Mouse (Mus musculus) midbrain, embryonic 16.5 days (tissue): Measurements from ENCODE around the gene Tdrd9. TPM values are rescaled to one million over a fixed set of nuclear protein-coding genes. Genes with fewer than 3 reads are reported as not detected.

ENCODE experiments used
- ATAC-seq: fragments of 200-750 bp; cut with Nextera tagmentation; 2 replicates; pipeline ENCODE4 v1.8.0; 2017; ENCODE audit warnings: moderate TSS enrichment
- H3K27ac ChIP-seq: fragments of 300-500 bp; sonication (generic); 2 replicates; pipeline ENCODE4 v1.5.1; 2014; ENCODE audit warnings: mild to moderate bottlenecking, low read length, mixed read lengths
- H3K27me3 ChIP-seq: fragments of 300-500 bp; sonication (generic); 2 replicates; pipeline ENCODE4 v1.6.1; 2014; ENCODE audit warnings: low read depth, low read length, mixed read lengths; ENCODE audit not compliant: control insufficient read depth, insufficient read depth
- H3K36me3 ChIP-seq: fragments of 300-500 bp; sonication (generic); 2 replicates; pipeline ENCODE4 v1.6.1; 2014; ENCODE audit warnings: mild to moderate bottlenecking, low read length, moderate library complexity, mixed read lengths; ENCODE audit not compliant: control insufficient read depth, insufficient read depth
- H3K4me1 ChIP-seq: fragments of 300-500 bp; sonication (generic); 2 replicates; pipeline ENCODE4 v1.6.1; 2014; ENCODE audit warnings: mild to moderate bottlenecking, low read length, mixed read lengths; ENCODE audit not compliant: control insufficient read depth, insufficient read depth
- H3K4me2 ChIP-seq: fragments of 300-500 bp; sonication (generic); 2 replicates; pipeline ENCODE4 v1.6.1; 2014; ENCODE audit warnings: mild to moderate bottlenecking, low read length, mixed read lengths
- H3K4me3 ChIP-seq: fragments of 300-500 bp; sonication (generic); 2 replicates; pipeline ENCODE4 v1.5.1; 2014; ENCODE audit warnings: low read depth, mild to moderate bottlenecking, low read length, moderate library complexity, mixed read lengths
- H3K9ac ChIP-seq: fragments of 300-500 bp; sonication (generic); 2 replicates; pipeline ENCODE4 v1.6.1; 2014; ENCODE audit warnings: low read depth, low read length, mixed read lengths
- H3K9me3 ChIP-seq: fragments of 300-500 bp; sonication (generic); replicated peaks from 2 replicates; pipeline ENCODE4 v1.6.1; 2014; ENCODE audit warnings: mild to moderate bottlenecking, low read length, mixed read lengths; ENCODE audit not compliant: control insufficient read depth, poor library complexity, severe bottlenecking
- WGBS: fragments of 180-500 bp; shearing (Covaris S2); extraction: QIAGEN DNeasy Blood & Tissue Kit; methylation state at CpG from one replicate; pipeline ENCODE4 v1.1.7; 2014; 5-methylcytosine and 5-hydroxymethylcytosine counted together
- polyA plus RNA-seq: library from polyadenylated mRNA; unstranded; fragments of >200 nt; fragmentation: Nextera tagmentation; extraction: Ambion mirVana; gene quantifications from 2 replicates; pipeline ENCODE4 v1.2.1, GENCODE M21; 2015

Tdrd9 gene
- polyA plus RNA-seq, 1 experiment from 2014 or later = 0.29 TPM

GRCm38 (mm10) chr12:112103179-112103578 is 131.8 kb downstream of the Tdrd9 start:
- no peak for ATAC-seq
- WGBS = 87% methylated on average over 5 of the region's 5 CpGs
- Histone ChIP-seq H3K27ac (no peak overlapping the region), H3K27me3 (no peaks in the 10 kb centered on the region; the same call in none of the 2 replicates), H3K4me1 (no peaks in the 10 kb centered on the region), H3K4me3 (no peak overlapping the region), H3K9ac (no peak overlapping the region), H3K4me2 (no peak overlapping the region), H3K9me3 (no peaks in the 10 kb centered on the region), H3K36me3 (no peaks in the 10 kb centered on the region)

GRCm38 (mm10) chr12:112104890-112105289 is 133.5 kb downstream of the Tdrd9 start:
- H3K9ac ChIP-seq = no peak overlapping the region
- WGBS = 91% methylated on average over 11 of the region's 11 CpGs
- H3K27me3 ChIP-seq = no peaks in the 10 kb centered on the region; the same call in none of the 2 replicates
- H3K9me3 ChIP-seq = no peaks in the 10 kb centered on the region
- no peak overlapping the region for H3K4me3 ChIP-seq
- ATAC-seq = no peak
- no peaks in the 10 kb centered on the region for H3K36me3 ChIP-seq
- H3K4me2 ChIP-seq = no peak overlapping the region
- H3K4me1 ChIP-seq = no peaks in the 10 kb centered on the region
- H3K27ac ChIP-seq = no peak overlapping the region

- Histone ChIP-seq H3K9ac (no peak within 1 kb of the TSS), H3K27me3 (no peaks in the 10 kb centered on the region; the same call in none of the 2 replicates), H3K4me1 (no peaks in the 10 kb centered on the region), H3K9me3 (no peaks in the 10 kb centered on the region), H3K36me3 (no peaks in the 10 kb centered on the region), H3K4me3 (no peak within 1 kb of the TSS), H3K27ac (no peak within 1 kb of the TSS), H3K4me2 (peak within 1 kb of the TSS; percentile 9; the same call in 1 of the 2 replicates)
- WGBS = 4% methylated on average over 14 of the region's 14 CpGs
- no peak for ATAC-seq
Measured at GRCm38 (mm10) chr12:112106541-112106971, 135.2 kb downstream of the Tdrd9 start, which contains the start of gene Aspg. Aspg (plus strand) TSS chr12:112106679.

- H3K9me3 ChIP-seq = no peaks in the 10 kb centered on the region
- WGBS = 94% methylated on average over 8 of the region's 8 CpGs
- H3K4me1 ChIP-seq = no peaks in the 10 kb centered on the region
- H3K27ac ChIP-seq = no peak overlapping the region
- H3K9ac ChIP-seq = no peak overlapping the region
- no peak overlapping the region for H3K4me2 ChIP-seq
- H3K27me3 ChIP-seq = no peaks in the 10 kb centered on the region; the same call in none of the 2 replicates
- no peak for ATAC-seq
- H3K4me3 ChIP-seq = no peak overlapping the region
- no peaks in the 10 kb centered on the region for H3K36me3 ChIP-seq
Measured at GRCm38 (mm10) chr12:112107685-112108084, 136.3 kb downstream of the Tdrd9 start.

GRCm38 (mm10) chr12:112108696-112109445 is 137.5 kb downstream of the Tdrd9 start:
- H3K9me3 ChIP-seq = no peaks in the 10 kb centered on the region
- no peaks in the 10 kb centered on the region for H3K36me3 ChIP-seq
- H3K27ac ChIP-seq = no peak overlapping the region
- 85% methylated on average over 11 of the region's 11 CpGs for WGBS
- no peak for ATAC-seq
- H3K4me3 ChIP-seq = no peak overlapping the region
- no peaks in the 10 kb centered on the region; the same call in none of the 2 replicates for H3K27me3 ChIP-seq
- no peak overlapping the region for H3K9ac ChIP-seq
- no peaks in the 10 kb centered on the region for H3K4me1 ChIP-seq
- H3K4me2 ChIP-seq = no peak overlapping the region

GRCm38 (mm10) chr12:112109701-112110100 is 138.3 kb downstream of the Tdrd9 start:
- Histone ChIP-seq H3K4me1 (no peaks in the 10 kb centered on the region), H3K4me2 (no peak overlapping the region), H3K27ac (no peak overlapping the region), H3K27me3 (no peaks in the 10 kb centered on the region; the same call in none of the 2 replicates), H3K36me3 (no peaks in the 10 kb centered on the region), H3K4me3 (no peak overlapping the region), H3K9me3 (no peaks in the 10 kb centered on the region), H3K9ac (no peak overlapping the region)
- ATAC-seq = no peak
- 83% methylated on average over 9 of the region's 9 CpGs for WGBS

- 95% methylated on average over 5 of the region's 5 CpGs for WGBS
Measured at GRCm38 (mm10) chr12:112111323-112111722, 140.0 kb downstream of the Tdrd9 start.

GRCm38 (mm10) chr12:112112235-112112634 is 140.9 kb downstream of the Tdrd9 start:
- no peaks in the 10 kb centered on the region; the same call in none of the 2 replicates for H3K27me3 ChIP-seq
- H3K4me1 ChIP-seq = no peaks in the 10 kb centered on the region
- no peak for ATAC-seq
- H3K4me3 ChIP-seq = no peak overlapping the region
- no peak overlapping the region for H3K27ac ChIP-seq
- no peaks in the 10 kb centered on the region for H3K9me3 ChIP-seq
- no peak overlapping the region for H3K9ac ChIP-seq
- no peak overlapping the region for H3K4me2 ChIP-seq
- H3K36me3 ChIP-seq = no peaks in the 10 kb centered on the region
- WGBS = 94% methylated on average over 6 of the region's 6 CpGs

More at GRCm38 (mm10) chr12:112111323-112111722, 140.0 kb downstream of the Tdrd9 start:
- Histone ChIP-seq H3K9me3 (no peaks in the 10 kb centered on the region), H3K4me3 (no peak overlapping the region), H3K4me2 (no peak overlapping the region), H3K27ac (no peak overlapping the region), H3K9ac (no peak overlapping the region), H3K4me1 (no peaks in the 10 kb centered on the region), H3K27me3 (no peaks in the 10 kb centered on the region; the same call in none of the 2 replicates), H3K36me3 (no peaks in the 10 kb centered on the region)
- ATAC-seq = no peak

GRCm38 (mm10) chr12:112112686-112113396 is 141.5 kb downstream of the Tdrd9 start:
- H3K9ac ChIP-seq = no peak overlapping the region
- ATAC-seq = 0 out of 2 replicates have a peak, but pooled peaks have one; percentile 46
- H3K27me3 ChIP-seq = no peaks in the 10 kb centered on the region; the same call in none of the 2 replicates
- no peak overlapping the region for H3K27ac ChIP-seq
- H3K36me3 ChIP-seq = no peaks in the 10 kb centered on the region
- no peak overlapping the region for H3K4me3 ChIP-seq
- H3K4me2 ChIP-seq = no peak overlapping the region
- WGBS = 17% methylated on average over 13 of the region's 13 CpGs
- no peaks in the 10 kb centered on the region for H3K4me1 ChIP-seq
- no peaks in the 10 kb centered on the region for H3K9me3 ChIP-seq
